Mouse (Mus musculus) myocyte (in vitro differentiated cells): ENCODE data around the gene Nfyb.

Experiments
- CEBPB ChIP-seq: IDR thresholded peaks from 2 replicates; pipeline ENCODE4 v1.6.1; 2011; ENCODE audit warnings: mild to moderate bottlenecking, moderate library complexity; ENCODE audit not compliant: poor library complexity, insufficient read depth, severe bottlenecking
- MAX ChIP-seq: IDR thresholded peaks from one replicate; pipeline ENCODE4 v1.6.1; 2011; ENCODE audit warnings: low read depth, mild to moderate bottlenecking, control low read depth
- MYOD1 ChIP-seq, 3 experiments: IDR thresholded peaks; one replicate each; pipeline ENCODE4 v1.6.1; 2011; ENCODE audit warnings: control low read depth in 2 of 3, low read depth in 2 of 3, mild to moderate bottlenecking in 2 of 3, moderate library complexity in 1 of 3; ENCODE audit not compliant: insufficient read length in 2 of 3, control insufficient read depth in 1 of 3
- POLR2A ChIP-seq: IDR thresholded peaks from one replicate; pipeline ENCODE4 v1.6.1; 2011; ENCODE audit warnings: low read depth, mild to moderate bottlenecking, control low read depth, moderate library complexity; ENCODE audit not compliant: insufficient read length
- TCF12 ChIP-seq: IDR thresholded peaks from one replicate; pipeline ENCODE4 v1.6.1; 2011; ENCODE audit warnings: mild to moderate bottlenecking, control low read depth; ENCODE audit not compliant: poor library complexity, insufficient read depth, severe bottlenecking

- TF ChIP-seq POLR2A: no peak
- TF ChIP-seq MAX: no peak
- TF ChIP-seq TCF12: no peak
- TF ChIP-seq CEBPB: no peak
- TF ChIP-seq MYOD1 (IDR thresholded peaks at IDR 0.05; ENCODE audit: control insufficient read depth in 1 of 3, insufficient read length in 2 of 3, low read depth in 2 of 3): no peak
Measured at GRCm38 (mm10) chr10:82797119-82797491, 33.2 kb upstream of the Nfyb start.
